Mouse (Mus musculus) embryonic facial prominence, embryonic 12.5 days (tissue): ENCODE data around the gene Cdc42ep3. TPM values are rescaled to one million over a fixed set of nuclear protein-coding genes. Genes with fewer than 3 reads are reported as not detected.

Experiments
- ATAC-seq: fragments of 200-750 bp; cut with Nextera tagmentation; 2 replicates; pipeline ENCODE4 v1.8.0; 2017; ENCODE audit not compliant: insufficient number of reproducible peaks, insufficient read depth, low FRiP score, low TSS enrichment
- H3K27ac ChIP-seq: fragments of 300-500 bp; sonication (generic); 2 replicates; pipeline ENCODE4 v1.5.1; 2016; ENCODE audit warnings: mild to moderate bottlenecking
- H3K27me3 ChIP-seq: fragments of 300-500 bp; sonication (generic); 2 replicates; pipeline ENCODE4 v1.6.1; 2016; ENCODE audit warnings: mild to moderate bottlenecking, moderate library complexity
- H3K36me3 ChIP-seq: fragments of 300-500 bp; sonication (generic); 2 replicates; pipeline ENCODE4 v1.6.1; 2016; ENCODE audit warnings: mild to moderate bottlenecking
- H3K4me1 ChIP-seq: fragments of 300-500 bp; sonication (generic); 2 replicates; pipeline ENCODE4 v1.6.1; 2016
- H3K4me2 ChIP-seq: fragments of 300-500 bp; sonication (generic); replicated peaks from 2 replicates; pipeline ENCODE4 v1.6.1; 2016; ENCODE audit warnings: mild to moderate bottlenecking, moderate library complexity
- H3K4me3 ChIP-seq: fragments of 300-500 bp; sonication (generic); 2 replicates; pipeline ENCODE4 v1.5.1; 2016; ENCODE audit warnings: mild to moderate bottlenecking
- H3K9ac ChIP-seq: fragments of 300-500 bp; sonication (generic); 2 replicates; pipeline ENCODE4 v1.6.1; 2016; ENCODE audit warnings: mild to moderate bottlenecking, moderate library complexity
- H3K9me3 ChIP-seq: fragments of 300-500 bp; sonication (generic); 2 replicates; pipeline ENCODE4 v1.6.1; 2016; ENCODE audit warnings: mild to moderate bottlenecking, moderate library complexity
- WGBS: fragments of 180-500 bp; shearing (Covaris S2); methylation state at CpG from one replicate; pipeline ENCODE4 v1.1.7; 2016; 5-methylcytosine and 5-hydroxymethylcytosine counted together
- polyA plus RNA-seq: library from polyadenylated mRNA; unstranded; fragments of >200 nt; fragmentation: Nextera tagmentation; extraction: Ambion mirVana; gene quantifications from 2 replicates; pipeline ENCODE4 v1.2.1, GENCODE M21; 2016

Gene Cdc42ep3
- polyA plus RNA-seq, 1 experiment from 2014 or later = 61.5 TPM

DNA sequence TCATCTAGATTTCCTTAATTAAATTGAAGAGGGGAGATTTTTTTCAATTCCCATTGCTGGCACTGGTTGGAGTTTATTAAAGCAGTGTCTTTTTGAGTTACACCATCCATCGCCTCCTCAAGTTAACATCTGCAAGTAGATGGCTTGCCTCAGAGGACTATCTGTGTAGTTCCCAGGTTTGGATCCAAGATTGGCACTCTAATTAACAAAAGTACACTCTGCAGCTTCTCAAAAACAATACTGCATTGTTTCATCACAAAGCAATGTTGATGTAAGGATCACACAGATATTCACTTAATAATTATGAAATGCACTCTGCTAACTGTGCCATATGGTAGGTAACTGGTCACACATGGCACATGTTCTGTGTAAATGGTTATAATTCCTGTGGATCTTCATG is 45.4 kb downstream of the Cdc42ep3 start:
- 87% methylated on average over 1 of the region's 1 CpGs for WGBS
- ATAC-seq = no peak
- Histone ChIP-seq H3K27ac (no peak overlapping the region), H3K4me1 (no peaks in the 10 kb centered on the region), H3K9me3 (no peaks in the 10 kb centered on the region), H3K9ac (no peak overlapping the region), H3K36me3 (no peaks in the 10 kb centered on the region), H3K4me2 (no peak overlapping the region), H3K4me3 (no peak overlapping the region), H3K27me3 (no peaks in the 10 kb centered on the region)

- Histone ChIP-seq H3K27ac (peak overlapping the region; percentile 59; the same call in 1 of the 2 replicates), H3K4me1 (no peaks in the 10 kb centered on the region), H3K9ac (no peak overlapping the region), H3K4me3 (no peak overlapping the region), H3K9me3 (no peaks in the 10 kb centered on the region), H3K4me2 (no peak overlapping the region), H3K36me3 (no peaks in the 10 kb centered on the region), H3K27me3 (no peaks in the 10 kb centered on the region)
- WGBS = 66% methylated on average over 7 of the region's 7 CpGs
- ATAC-seq = no peak
Measured at GRCm38 (mm10) chr17:79305644-79306043, 49.2 kb downstream of the Cdc42ep3 start.

DNA sequence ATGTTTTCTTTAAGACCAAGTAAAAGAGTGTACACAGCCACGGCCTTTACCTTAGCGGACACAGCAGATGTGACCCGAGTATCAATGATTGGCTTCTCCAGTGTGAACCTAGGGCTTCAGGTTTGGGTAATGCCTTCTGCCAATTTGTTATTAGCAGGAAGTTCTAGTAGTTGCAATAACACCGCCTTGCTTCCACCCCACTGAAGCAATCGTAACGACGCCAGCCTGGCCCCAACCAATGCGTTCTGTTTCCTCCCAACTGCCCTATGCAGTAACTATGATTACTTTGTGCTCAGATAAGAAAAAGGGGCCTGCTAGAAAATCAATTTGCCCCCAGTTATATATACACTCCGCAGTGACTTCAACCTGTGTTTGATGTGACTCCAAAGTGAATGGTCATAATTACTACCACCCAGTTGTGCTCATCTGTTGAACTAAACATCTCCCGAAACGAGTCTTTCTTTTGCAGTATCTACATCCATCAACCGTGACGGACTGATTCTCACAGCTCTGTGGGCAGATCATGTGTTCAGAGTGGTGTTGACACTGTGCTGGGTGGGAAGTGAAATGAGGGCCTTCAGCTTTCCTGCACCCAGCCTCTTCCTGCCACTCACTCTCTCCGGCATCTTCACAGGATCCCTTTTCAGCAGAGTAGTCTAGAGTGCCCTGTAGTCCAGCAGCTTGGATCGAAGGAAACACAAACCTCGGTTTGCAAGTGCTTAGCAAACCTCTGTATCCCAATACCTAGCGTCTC is 51.0 kb downstream of the Cdc42ep3 start:
- no peak overlapping the region for H3K27ac ChIP-seq
- no peak overlapping the region for H3K4me3 ChIP-seq
- no peaks in the 10 kb centered on the region for H3K27me3 ChIP-seq
- 86% methylated on average over 17 of the region's 17 CpGs for WGBS
- no peaks in the 10 kb centered on the region for H3K4me1 ChIP-seq
- H3K4me2 ChIP-seq = no peak overlapping the region
- ATAC-seq = no peak
- H3K36me3 ChIP-seq = no peaks in the 10 kb centered on the region
- no peak overlapping the region for H3K9ac ChIP-seq
- H3K9me3 ChIP-seq = no peaks in the 10 kb centered on the region

DNA sequence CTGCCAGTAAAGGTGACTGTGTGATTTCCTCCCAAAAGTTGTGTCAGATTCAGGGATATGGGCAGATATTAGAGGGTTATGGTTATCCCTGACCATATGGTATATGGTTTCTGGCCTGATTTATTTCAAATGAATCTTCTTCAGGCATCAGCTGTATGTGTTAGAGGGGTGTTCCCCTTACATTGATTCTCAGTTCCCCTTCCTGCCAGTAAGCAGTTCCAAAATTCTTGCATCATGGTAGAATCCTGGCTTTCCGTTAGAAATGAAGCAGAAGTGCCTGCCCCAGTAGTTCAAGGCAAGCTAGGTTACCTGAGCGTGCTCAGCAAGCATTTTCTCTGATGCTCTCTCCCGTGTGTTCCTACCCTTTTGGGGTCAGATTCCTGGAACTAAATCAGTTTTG is 51.7 kb downstream of the Cdc42ep3 start:
- Histone ChIP-seq H3K27ac (no peak overlapping the region), H3K4me3 (no peak overlapping the region), H3K27me3 (no peaks in the 10 kb centered on the region), H3K36me3 (no peaks in the 10 kb centered on the region), H3K9ac (no peak overlapping the region), H3K9me3 (no peaks in the 10 kb centered on the region), H3K4me2 (no peak overlapping the region), H3K4me1 (no peaks in the 10 kb centered on the region)
- 79% methylated on average over 3 of the region's 3 CpGs for WGBS
- ATAC-seq = no peak

- Histone ChIP-seq H3K9ac (no peak overlapping the region), H3K4me1 (peaks cover 7% of the 10 kb centered on the region; the same call in 1 of the 2 replicates), H3K4me2 (no peak overlapping the region), H3K4me3 (no peak overlapping the region), H3K36me3 (no peaks in the 10 kb centered on the region), H3K27ac (no peak overlapping the region), H3K9me3 (no peaks in the 10 kb centered on the region), H3K27me3 (no peaks in the 10 kb centered on the region)
- 89% methylated on average over 1 of the region's 1 CpGs for WGBS
- ATAC-seq = no peak
Measured at GRCm38 (mm10) chr17:79299925-79300324, 55.0 kb downstream of the Cdc42ep3 start.

GRCm38 (mm10) chr17:79298968-79299367 is 55.9 kb downstream of the Cdc42ep3 start:
- Histone ChIP-seq H3K4me1 (peaks cover 7% of the 10 kb centered on the region; the same call in 1 of the 2 replicates), H3K36me3 (no peaks in the 10 kb centered on the region), H3K9ac (no peak overlapping the region), H3K27ac (no peak overlapping the region), H3K27me3 (no peaks in the 10 kb centered on the region), H3K9me3 (no peaks in the 10 kb centered on the region), H3K4me2 (no peak overlapping the region), H3K4me3 (no peak overlapping the region)
- ATAC-seq = no peak

- Histone ChIP-seq H3K9me3 (no peaks in the 10 kb centered on the region), H3K27me3 (no peaks in the 10 kb centered on the region), H3K4me1 (peaks cover 7% of the 10 kb centered on the region; the same call in 1 of the 2 replicates), H3K36me3 (no peaks in the 10 kb centered on the region), H3K4me3 (no peak overlapping the region), H3K4me2 (no peak overlapping the region), H3K27ac (0 out of 2 replicates have a peak overlapping the region, but pooled peaks have one; percentile 30), H3K9ac (no peak overlapping the region)
- no peak for ATAC-seq
- 63% methylated on average over 4 of the region's 4 CpGs for WGBS
Measured at GRCm38 (mm10) chr17:79295926-79296325, 59.0 kb downstream of the Cdc42ep3 start.

- no peaks in the 10 kb centered on the region for H3K27me3 ChIP-seq
- WGBS = 79% methylated on average over 5 of the region's 5 CpGs
- H3K9ac ChIP-seq = no peak overlapping the region
- no peaks in the 10 kb centered on the region for H3K9me3 ChIP-seq
- H3K4me1 ChIP-seq = peaks cover 12% of the 10 kb centered on the region
- no peaks in the 10 kb centered on the region for H3K36me3 ChIP-seq
- H3K4me2 ChIP-seq = no peak overlapping the region
- H3K27ac ChIP-seq = no peak overlapping the region
- H3K4me3 ChIP-seq = no peak overlapping the region
- ATAC-seq = no peak
Measured at GRCm38 (mm10) chr17:79291672-79292071, 63.2 kb downstream of the Cdc42ep3 start.

DNA sequence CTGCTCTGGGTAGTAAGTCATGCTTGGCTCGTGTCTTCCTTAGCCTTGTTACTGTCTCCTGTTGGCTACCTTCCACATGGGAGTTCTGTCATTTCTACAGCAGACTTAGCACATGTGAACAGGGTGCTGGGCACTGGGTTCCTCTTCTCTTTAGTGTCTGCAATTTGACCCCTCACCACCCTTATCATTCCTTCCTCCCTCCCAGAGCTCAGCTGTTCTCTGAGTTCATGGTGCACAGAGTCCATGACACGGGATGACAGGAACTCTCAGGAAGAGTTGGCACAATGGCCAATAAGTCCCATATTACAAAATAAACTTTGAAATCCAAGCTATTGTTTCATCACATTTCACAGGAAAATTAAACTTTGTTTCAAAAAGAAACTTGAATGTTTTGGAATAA is 64.2 kb downstream of the Cdc42ep3 start:
- Histone ChIP-seq H3K9me3 (no peaks in the 10 kb centered on the region), H3K4me1 (peaks cover 6% of the 10 kb centered on the region), H3K27me3 (no peaks in the 10 kb centered on the region), H3K9ac (no peak overlapping the region), H3K27ac (no peak overlapping the region), H3K4me3 (no peak overlapping the region), H3K36me3 (no peaks in the 10 kb centered on the region), H3K4me2 (no peak overlapping the region)
- 71% methylated on average over 2 of the region's 2 CpGs for WGBS
- no peak for ATAC-seq

- Histone ChIP-seq H3K4me1 (peaks cover 6% of the 10 kb centered on the region; the same call in 1 of the 2 replicates), H3K36me3 (no peaks in the 10 kb centered on the region), H3K4me2 (no peak overlapping the region), H3K9ac (no peak overlapping the region), H3K4me3 (no peak overlapping the region), H3K27ac (0 out of 2 replicates have a peak overlapping the region, but pooled peaks have one; percentile 5), H3K9me3 (no peaks in the 10 kb centered on the region), H3K27me3 (no peaks in the 10 kb centered on the region)
- WGBS = 66% methylated on average over 13 of the region's 13 CpGs
- ATAC-seq = no peak
Measured at GRCm38 (mm10) chr17:79287302-79287701, 67.6 kb downstream of the Cdc42ep3 start.

DNA sequence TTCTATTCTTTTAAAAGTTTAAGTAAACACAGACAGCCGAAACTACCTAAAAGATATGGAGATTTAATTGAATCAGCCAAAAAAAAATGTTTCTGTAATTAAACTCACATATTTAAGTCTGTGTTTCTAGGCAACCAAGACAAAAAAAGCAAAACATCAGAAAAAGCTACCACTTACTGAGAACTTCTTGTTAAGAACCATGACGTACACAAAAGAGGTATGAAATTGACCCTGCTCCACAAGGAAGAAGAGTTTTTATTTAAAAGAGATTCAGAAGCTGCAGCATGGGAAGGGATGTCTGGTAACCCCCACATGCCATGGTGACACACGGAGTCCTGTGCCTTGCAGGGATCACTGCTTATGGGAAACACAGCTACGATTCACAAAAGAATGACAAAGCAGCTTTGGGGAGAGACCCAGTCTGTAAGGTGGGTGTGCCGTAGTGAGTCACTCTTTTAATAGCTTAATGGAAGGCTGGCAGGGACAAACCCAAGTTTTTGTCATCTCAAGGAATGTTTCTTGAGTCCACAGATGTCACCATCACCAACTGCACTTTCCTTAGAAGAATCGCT is 69.8 kb downstream of the Cdc42ep3 start:
- no peak overlapping the region for H3K4me3 ChIP-seq
- WGBS = 52% methylated on average over 6 of the region's 6 CpGs
- H3K27ac ChIP-seq = no peak overlapping the region
- ATAC-seq = no peak
- H3K27me3 ChIP-seq = no peaks in the 10 kb centered on the region
- H3K36me3 ChIP-seq = no peaks in the 10 kb centered on the region
- no peaks in the 10 kb centered on the region for H3K9me3 ChIP-seq
- no peak overlapping the region for H3K9ac ChIP-seq
- H3K4me2 ChIP-seq = no peak overlapping the region
- peaks cover 6% of the 10 kb centered on the region; the same call in 1 of the 2 replicates for H3K4me1 ChIP-seq
